Mouse (Mus musculus) lung, postnatal 0 days (tissue): Measurements from ENCODE around the gene Abcc4.

Source experiments
- CTCF ChIP-seq: IDR thresholded peaks from 2 replicates; pipeline ENCODE4 v1.5.1; 2016; ENCODE audit warnings: antibody characterized with exemption, mild to moderate bottlenecking
- EP300 ChIP-seq: IDR thresholded peaks from 2 replicates; pipeline ENCODE4 v1.6.1; 2016; ENCODE audit warnings: antibody characterized with exemption, mild to moderate bottlenecking, control low read depth

- no peak for TF ChIP-seq CTCF
- no peak for TF ChIP-seq EP300
Measured at GRCm38 (mm10) chr14:118437156-118437931, 268.7 kb downstream of the Abcc4 start.
